Mouse (Mus musculus): ENCODE results near the gene Rps6ka1. TPM values are rescaled to one million over a fixed set of nuclear protein-coding genes. Genes with fewer than 3 reads are reported as not detected.
A peak's percentile ranks its signal among the peaks of the same experiment; 100 is the strongest.
"Not testable (repeated sequence)": the region's sequence is repeated elsewhere in the genome, so short reads cannot be mapped to it uniquely, and the experiment has no call there.

The Rps6ka1 gene
- polyA plus RNA-seq, 1 experiment = 4.8 TPM

DNA sequence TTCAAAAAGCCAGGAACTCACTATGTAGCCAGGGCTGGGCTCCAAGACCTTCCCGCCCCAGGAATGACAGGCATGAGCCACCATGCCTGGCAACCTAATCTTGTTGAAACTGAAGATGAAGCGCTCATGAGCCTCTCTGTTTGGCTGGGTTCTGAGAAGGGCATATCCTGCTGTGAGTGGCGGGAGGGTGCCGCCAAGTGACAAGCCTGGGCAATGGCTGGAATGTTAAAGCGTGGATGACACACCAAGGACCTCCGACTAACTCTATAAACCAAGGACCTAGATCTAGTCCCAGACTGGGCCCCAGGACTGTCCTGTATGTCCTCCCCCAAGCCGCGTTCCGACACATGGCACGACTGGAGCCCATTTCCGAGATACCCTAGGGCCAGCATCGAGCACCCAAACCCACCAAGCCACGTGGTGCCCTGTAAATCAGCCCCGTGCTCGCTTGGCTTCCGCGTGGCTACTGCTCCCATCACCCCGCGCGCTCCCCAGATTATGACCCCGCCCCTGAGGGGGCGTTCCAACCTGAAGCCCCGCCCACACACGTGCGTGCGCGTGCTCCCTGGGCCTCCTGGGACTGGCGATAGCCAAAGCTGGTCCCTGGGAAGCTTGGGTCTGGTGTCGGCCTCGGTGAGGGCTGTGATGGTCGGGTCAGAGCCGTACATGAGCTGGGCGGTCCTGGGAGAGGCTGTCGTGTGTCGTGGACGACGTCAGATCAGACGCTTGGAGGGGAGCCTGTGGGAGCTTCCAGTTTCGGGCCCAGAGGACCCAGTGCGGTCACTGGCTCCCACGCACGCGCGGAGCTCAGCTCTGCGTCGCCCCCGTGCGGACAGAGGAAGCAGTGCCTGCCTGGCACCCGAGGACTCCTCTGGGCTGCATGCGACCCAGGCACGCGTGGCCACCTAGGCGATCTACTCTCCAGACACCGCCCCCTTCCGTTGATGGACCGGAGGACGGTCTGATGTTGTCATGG is 22.9 kb upstream of the Rps6ka1 start:
- peak; percentile 89 for TF ChIP-seq POLR2A (IDR thresholded peaks at IDR 0.05; ENCODE audit: low read depth, low read length)
- peak; percentile 97 for TF ChIP-seq CTCF (IDR thresholded peaks at IDR 0.05; ENCODE audit: borderline replicate concordance, insufficient read depth, low read length)
- peak overlapping the region; percentile 83 for H3K27ac ChIP-seq (ENCODE audit: insufficient read depth, low read length)
- H3K4me3 ChIP-seq (ENCODE audit: insufficient read depth, low read length) = peak overlapping the region; percentile 24
- H3K4me1 ChIP-seq (ENCODE audit: control insufficient read depth, insufficient read depth, low read length) = no peaks in the 10 kb centered on the region

DNA sequence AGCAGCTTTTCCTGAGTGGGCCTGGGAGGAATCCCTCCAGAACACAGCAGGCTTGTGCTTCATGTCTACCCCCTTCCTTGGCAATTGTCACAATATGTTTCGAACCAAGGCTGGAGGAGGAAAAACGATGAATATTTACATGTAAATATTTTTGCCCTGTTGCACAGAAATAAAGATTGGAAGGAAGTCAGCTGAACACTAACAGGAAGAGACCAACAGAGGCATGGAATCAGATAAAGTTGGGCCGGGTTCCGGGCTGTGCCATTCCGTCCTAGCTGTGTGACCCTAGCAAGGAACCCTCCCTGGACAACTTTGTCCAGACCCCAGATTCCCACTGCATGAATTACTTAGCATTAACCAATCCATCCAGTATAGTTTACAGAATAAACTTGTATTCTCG is 20.5 kb upstream of the Rps6ka1 start:
- Histone ChIP-seq H3K4me1 (ENCODE audit: control insufficient read depth, insufficient read depth, low read length) (no peaks in the 10 kb centered on the region), H3K27ac (ENCODE audit: insufficient read depth, low read length) (no peak overlapping the region)
- TF ChIP-seq POLR2A (IDR thresholded peaks at IDR 0.05; ENCODE audit: low read depth, low read length) = no peak
- no peak for TF ChIP-seq CTCF (IDR thresholded peaks at IDR 0.05; ENCODE audit: borderline replicate concordance, insufficient read depth, low read length)

DNA sequence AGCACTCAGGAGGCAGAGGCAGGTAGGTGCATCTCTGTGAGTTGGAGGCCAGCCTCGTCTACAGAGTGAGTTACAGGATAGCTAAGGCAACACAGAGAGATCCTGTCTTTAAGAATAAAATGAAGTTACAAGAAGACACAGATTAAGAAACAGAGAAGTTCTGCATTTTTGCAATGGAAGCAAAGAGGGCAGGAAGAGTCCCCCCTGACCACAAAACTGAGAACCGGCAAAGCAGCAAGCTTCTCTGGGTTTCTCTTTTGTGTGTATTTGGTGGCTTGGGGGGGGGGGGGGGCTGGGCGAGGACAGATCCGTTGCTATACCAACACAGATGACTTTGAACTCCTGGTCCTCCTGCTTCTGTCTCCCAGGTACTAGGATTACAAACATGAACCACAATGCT is 19.5 kb upstream of the Rps6ka1 start:
- no peak for TF ChIP-seq POLR2A (IDR thresholded peaks at IDR 0.05; ENCODE audit: low read depth, low read length)
- no peak for TF ChIP-seq CTCF (IDR thresholded peaks at IDR 0.05; ENCODE audit: borderline replicate concordance, insufficient read depth, low read length)
- H3K27ac ChIP-seq (ENCODE audit: insufficient read depth, low read length) = no peak overlapping the region
- H3K4me1 ChIP-seq (ENCODE audit: control insufficient read depth, insufficient read depth, low read length) = no peaks in the 10 kb centered on the region
- no peak overlapping the region for H3K4me3 ChIP-seq (ENCODE audit: insufficient read depth, low read length)

More for the DNA sequence above, 20.5 kb upstream of the Rps6ka1 start:
- no peak overlapping the region for H3K4me3 ChIP-seq (ENCODE audit: insufficient read depth, low read length)

DNA sequence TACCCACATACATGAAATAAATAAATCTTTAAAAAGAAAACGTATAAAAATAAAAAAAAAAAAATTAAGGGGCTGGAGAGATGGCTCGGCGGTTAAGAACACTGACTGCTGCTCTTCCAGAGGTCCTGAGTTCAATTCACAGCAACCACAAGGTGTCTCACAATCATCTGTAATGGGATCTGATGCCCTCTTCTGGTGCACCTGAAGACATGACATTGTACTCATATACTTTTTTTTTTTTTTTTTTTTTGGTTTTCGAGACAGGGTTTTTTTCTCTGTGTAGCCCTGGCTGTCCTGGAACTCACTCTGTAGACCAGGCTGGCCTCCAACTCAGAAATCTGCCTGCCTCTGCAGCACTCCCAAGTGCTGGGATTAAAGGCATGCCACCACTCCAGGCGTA is 18.7 kb upstream of the Rps6ka1 start:
- H3K4me1 ChIP-seq (ENCODE audit: control insufficient read depth, insufficient read depth, low read length) = not testable (repeated sequence)

DNA sequence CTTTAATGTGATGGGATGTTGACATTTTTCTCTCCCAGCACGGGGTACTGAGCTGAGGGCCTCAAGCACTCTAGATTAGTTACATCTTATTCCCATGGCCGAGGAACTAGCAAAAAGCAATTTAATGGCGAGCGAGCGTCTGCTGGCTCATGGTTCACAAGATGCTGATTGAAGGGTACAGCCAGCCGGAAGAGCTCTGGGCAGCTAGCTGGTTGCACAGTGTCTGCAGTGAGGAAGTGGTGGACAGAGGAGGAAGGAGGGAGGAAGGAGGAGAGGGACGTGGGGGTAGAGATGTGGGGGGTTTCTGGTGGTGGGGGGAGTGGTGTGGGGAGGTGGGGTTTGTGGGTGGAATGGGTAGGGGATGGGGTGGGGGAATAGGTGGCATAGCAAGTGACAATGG is 17.6 kb upstream of the Rps6ka1 start:
- Histone ChIP-seq H3K4me1 (ENCODE audit: control insufficient read depth, insufficient read depth, low read length) (no peaks in the 10 kb centered on the region), H3K27ac (ENCODE audit: insufficient read depth, low read length) (no peak overlapping the region), H3K4me3 (ENCODE audit: insufficient read depth, low read length) (no peak overlapping the region)
- TF ChIP-seq POLR2A (IDR thresholded peaks at IDR 0.05; ENCODE audit: low read depth, low read length) (no peak), CTCF (IDR thresholded peaks at IDR 0.05; ENCODE audit: borderline replicate concordance, insufficient read depth, low read length) (no peak)

More for the DNA sequence above, 18.7 kb upstream of the Rps6ka1 start:
- not testable (repeated sequence) for H3K27ac ChIP-seq (ENCODE audit: insufficient read depth, low read length); H3K4me3 ChIP-seq (ENCODE audit: insufficient read depth, low read length)

GRCm38 (mm10) chr4:133904326-133904725 is 16.7 kb upstream of the Rps6ka1 start:
- TF ChIP-seq CTCF (IDR thresholded peaks at IDR 0.05; ENCODE audit: borderline replicate concordance, insufficient read depth, low read length) = no peak
- no peak for TF ChIP-seq POLR2A (IDR thresholded peaks at IDR 0.05; ENCODE audit: low read depth, low read length)
- Histone ChIP-seq H3K4me3 (ENCODE audit: insufficient read depth, low read length) (no peak overlapping the region), H3K27ac (ENCODE audit: insufficient read depth, low read length) (no peak overlapping the region), H3K4me1 (ENCODE audit: control insufficient read depth, insufficient read depth, low read length) (no peaks in the 10 kb centered on the region)

DNA sequence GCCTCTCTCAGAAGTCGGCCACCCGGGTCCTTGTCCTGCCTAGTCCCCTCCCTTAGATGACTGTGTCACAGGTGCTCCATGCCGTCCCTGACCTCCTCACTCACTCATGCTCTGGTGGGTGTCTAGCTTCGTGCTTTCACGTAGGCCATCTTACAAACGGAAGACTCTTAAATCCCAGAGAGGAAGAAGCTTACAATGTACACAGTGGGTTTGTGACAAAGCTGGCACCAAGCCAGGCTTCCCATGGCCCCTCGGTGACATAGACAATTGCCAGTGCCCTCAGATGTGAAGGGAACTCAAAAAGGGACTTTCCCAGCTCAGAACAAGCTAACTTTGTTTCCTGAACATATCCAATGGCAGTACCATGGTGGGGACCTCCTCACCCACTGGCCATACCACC is 15.8 kb upstream of the Rps6ka1 start:
- no peaks in the 10 kb centered on the region for H3K4me1 ChIP-seq (ENCODE audit: control insufficient read depth, insufficient read depth, low read length)
- H3K4me3 ChIP-seq (ENCODE audit: insufficient read depth, low read length) = no peak overlapping the region
- no peak overlapping the region for H3K27ac ChIP-seq (ENCODE audit: insufficient read depth, low read length)
- TF ChIP-seq POLR2A (IDR thresholded peaks at IDR 0.05; ENCODE audit: low read depth, low read length) = no peak
- no peak for TF ChIP-seq CTCF (IDR thresholded peaks at IDR 0.05; ENCODE audit: borderline replicate concordance, insufficient read depth, low read length)

DNA sequence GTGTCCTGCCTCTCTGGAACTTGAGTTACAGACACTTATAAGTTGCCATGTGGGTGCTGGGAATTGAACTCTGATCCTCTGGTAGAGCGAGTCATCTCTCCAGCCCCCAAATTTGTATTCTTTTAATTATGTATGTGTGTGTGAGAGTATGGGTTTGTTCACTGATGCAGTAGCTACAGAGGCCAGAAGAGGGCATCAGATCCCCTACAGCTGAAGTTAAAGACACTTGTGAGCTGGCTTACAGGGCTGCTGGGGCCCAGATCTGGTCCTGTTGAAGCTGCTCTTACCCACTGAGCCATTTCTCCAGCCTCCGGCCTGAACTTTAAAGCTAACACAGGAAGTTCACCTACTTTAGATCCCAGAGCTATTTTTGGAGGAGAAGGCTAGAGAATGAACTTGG is 14.9 kb upstream of the Rps6ka1 start:
- H3K27ac ChIP-seq (ENCODE audit: insufficient read depth, low read length) = no peak overlapping the region
- no peaks in the 10 kb centered on the region for H3K4me1 ChIP-seq (ENCODE audit: control insufficient read depth, insufficient read depth, low read length)
- no peak for TF ChIP-seq POLR2A (IDR thresholded peaks at IDR 0.05; ENCODE audit: low read depth, low read length)
- no peak for TF ChIP-seq CTCF (IDR thresholded peaks at IDR 0.05; ENCODE audit: borderline replicate concordance, insufficient read depth, low read length)
- no peak overlapping the region for H3K4me3 ChIP-seq (ENCODE audit: insufficient read depth, low read length)

GRCm38 (mm10) chr4:133900887-133901286 is 13.3 kb upstream of the Rps6ka1 start:
- TF ChIP-seq POLR2A (IDR thresholded peaks at IDR 0.05; ENCODE audit: low read depth, low read length) (no peak), CTCF (IDR thresholded peaks at IDR 0.05; ENCODE audit: borderline replicate concordance, insufficient read depth, low read length) (no peak)
- no peaks in the 10 kb centered on the region for H3K4me1 ChIP-seq (ENCODE audit: control insufficient read depth, insufficient read depth, low read length)
- no peak overlapping the region for H3K27ac ChIP-seq (ENCODE audit: insufficient read depth, low read length)
- H3K4me3 ChIP-seq (ENCODE audit: insufficient read depth, low read length) = no peak overlapping the region

DNA sequence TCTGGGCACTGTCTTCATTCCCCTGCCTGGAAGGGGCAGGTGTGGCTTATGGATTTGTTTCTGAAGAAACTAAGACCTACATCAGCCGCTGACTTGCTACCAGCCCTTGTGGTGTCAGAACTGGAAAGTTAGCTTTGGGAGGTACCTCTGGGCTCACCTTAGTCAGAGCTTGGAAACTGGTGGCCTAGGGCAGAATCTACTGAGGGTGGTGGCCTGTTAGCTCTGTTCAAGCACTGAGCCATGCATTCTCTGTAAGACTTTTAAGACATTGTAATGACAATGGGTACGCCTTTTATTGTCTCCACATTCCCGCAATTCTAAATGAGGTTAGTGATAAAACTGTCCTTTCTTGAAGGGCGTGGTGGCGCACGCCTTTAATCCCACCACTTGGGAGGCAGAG is 12.8 kb upstream of the Rps6ka1 start:
- no peak for TF ChIP-seq CTCF (IDR thresholded peaks at IDR 0.05; ENCODE audit: borderline replicate concordance, insufficient read depth, low read length)
- TF ChIP-seq POLR2A (IDR thresholded peaks at IDR 0.05; ENCODE audit: low read depth, low read length) = no peak
- H3K4me1 ChIP-seq (ENCODE audit: control insufficient read depth, insufficient read depth, low read length) = no peaks in the 10 kb centered on the region
- no peak overlapping the region for H3K4me3 ChIP-seq (ENCODE audit: insufficient read depth, low read length)
- no peak overlapping the region for H3K27ac ChIP-seq (ENCODE audit: insufficient read depth, low read length)
